Mouse (Mus musculus) hindbrain, embryonic 13.5 days (tissue): ENCODE results near the gene B4galt1. TPM values are rescaled to one million over a fixed set of nuclear protein-coding genes. Genes with fewer than 3 reads are reported as not detected.

Source experiments
- ATAC-seq: fragments of 200-750 bp; cut with Nextera tagmentation; 2 replicates; pipeline ENCODE4 v1.8.0; 2017; ENCODE audit warnings: moderate TSS enrichment; ENCODE audit not compliant: low FRiP score
- H3K27ac ChIP-seq: fragments of 300-500 bp; sonication (generic); 2 replicates; pipeline ENCODE4 v1.5.1; 2015; ENCODE audit warnings: inconsistent platforms, mild to moderate bottlenecking, moderate library complexity
- H3K27me3 ChIP-seq: fragments of 300-500 bp; sonication (generic); 2 replicates; pipeline ENCODE4 v1.6.1; 2015; ENCODE audit warnings: mild to moderate bottlenecking, inconsistent platforms
- H3K36me3 ChIP-seq: fragments of 300-500 bp; sonication (generic); 2 replicates; pipeline ENCODE4 v1.6.1; 2015; ENCODE audit warnings: mild to moderate bottlenecking, inconsistent platforms
- H3K4me1 ChIP-seq: fragments of 300-500 bp; sonication (generic); replicated peaks from 2 replicates; pipeline ENCODE4 v1.6.1; 2015; ENCODE audit warnings: inconsistent platforms
- H3K4me2 ChIP-seq: fragments of 300-500 bp; sonication (generic); 2 replicates; pipeline ENCODE4 v1.6.1; 2015; ENCODE audit warnings: inconsistent platforms, mild to moderate bottlenecking, moderate library complexity
- H3K4me3 ChIP-seq: fragments of 300-500 bp; sonication (generic); 2 replicates; pipeline ENCODE4 v1.5.1; 2015; ENCODE audit warnings: mild to moderate bottlenecking, inconsistent platforms
- H3K9ac ChIP-seq: fragments of 300-500 bp; sonication (generic); 2 replicates; pipeline ENCODE4 v1.6.1; 2015; ENCODE audit warnings: mild to moderate bottlenecking, inconsistent platforms
- H3K9me3 ChIP-seq: fragments of 300-500 bp; sonication (generic); 2 replicates; pipeline ENCODE4 v1.6.1; 2016; ENCODE audit warnings: inconsistent platforms
- WGBS: fragments of 180-500 bp; shearing (Covaris S2); methylation state at CpG from one replicate; pipeline ENCODE4 v1.1.7; 2015; 5-methylcytosine and 5-hydroxymethylcytosine counted together
- polyA plus RNA-seq: library from polyadenylated mRNA; unstranded; fragments of >200 nt; fragmentation: Nextera tagmentation; extraction: Ambion mirVana; gene quantifications from 2 replicates; pipeline ENCODE4 v1.2.1, GENCODE M21; 2015

The B4galt1 gene
- 9.0 and 9.6 TPM in 2 replicates for polyA plus RNA-seq

- H3K9ac ChIP-seq, result peak within 1 kb of the TSS; percentile 89
- peak; percentile 95 for ATAC-seq
- no peaks in the 10 kb centered on the region for H3K36me3 ChIP-seq
- under 1% methylated on average over 81 of the region's 83 CpGs for WGBS
- no peaks in the 10 kb centered on the region for H3K27me3 ChIP-seq
- no peaks in the 10 kb centered on the region for H3K9me3 ChIP-seq
- H3K27ac ChIP-seq, result peak within 1 kb of the TSS; percentile 90
- peak within 1 kb of the TSS; percentile 73 for H3K4me3 ChIP-seq
- H3K4me1 ChIP-seq, result peaks cover 43% of the 10 kb centered on the region
- peak within 1 kb of the TSS; percentile 81 for H3K4me2 ChIP-seq
These were observed at the start of gene B4galt1 for GRCm38 (mm10) chr4:40853565-40854386. Gene B4galt1 (minus strand): TSS chr4:40854005.

- Histone ChIP-seq H3K36me3 (no peaks in the 10 kb centered on the region), H3K27me3 (no peaks in the 10 kb centered on the region), H3K4me2 (no peak overlapping the region), H3K9me3 (no peaks in the 10 kb centered on the region), H3K27ac (no peak overlapping the region), H3K4me1 (no peaks in the 10 kb centered on the region), H3K9ac (no peak overlapping the region), H3K4me3 (no peak overlapping the region)
- 93% methylated on average over 4 of the region's 4 CpGs for WGBS
- ATAC-seq, result no peak
These were observed 46.8 kb upstream of the B4galt1 start for GRCm38 (mm10) chr4:40900612-40901011.

GRCm38 (mm10) chr4:40900071-40900470 lies 46.3 kb upstream of the B4galt1 start:
- Histone ChIP-seq H3K9ac (no peak overlapping the region), H3K9me3 (no peaks in the 10 kb centered on the region), H3K4me2 (no peak overlapping the region), H3K27ac (no peak overlapping the region), H3K27me3 (no peaks in the 10 kb centered on the region), H3K4me3 (no peak overlapping the region), H3K36me3 (no peaks in the 10 kb centered on the region), H3K4me1 (no peaks in the 10 kb centered on the region)
- no peak for ATAC-seq
- WGBS, result 94% methylated on average over 3 of the region's 3 CpGs

GRCm38 (mm10) chr4:40899264-40899663 lies 45.5 kb upstream of the B4galt1 start:
- no peak overlapping the region for H3K27ac ChIP-seq
- WGBS, result 75% methylated on average over 2 of the region's 2 CpGs
- no peaks in the 10 kb centered on the region for H3K36me3 ChIP-seq
- no peak overlapping the region for H3K4me2 ChIP-seq
- no peaks in the 10 kb centered on the region for H3K4me1 ChIP-seq
- no peak overlapping the region for H3K9ac ChIP-seq
- no peaks in the 10 kb centered on the region for H3K27me3 ChIP-seq
- no peak for ATAC-seq
- no peaks in the 10 kb centered on the region for H3K9me3 ChIP-seq
- no peak overlapping the region for H3K4me3 ChIP-seq

- Histone ChIP-seq H3K4me1 (no peaks in the 10 kb centered on the region), H3K36me3 (no peaks in the 10 kb centered on the region), H3K27ac (no peak overlapping the region), H3K9ac (no peak overlapping the region), H3K9me3 (no peaks in the 10 kb centered on the region), H3K27me3 (no peaks in the 10 kb centered on the region), H3K4me2 (no peak overlapping the region), H3K4me3 (no peak overlapping the region)
- WGBS, result 82% methylated on average over 6 of the region's 6 CpGs
- no peak for ATAC-seq
These were observed 44.8 kb upstream of the B4galt1 start for GRCm38 (mm10) chr4:40898476-40899044.

GRCm38 (mm10) chr4:40895646-40896045 lies 41.8 kb upstream of the B4galt1 start:
- no peak overlapping the region for H3K9ac ChIP-seq
- H3K9me3 ChIP-seq, result no peaks in the 10 kb centered on the region
- no peaks in the 10 kb centered on the region for H3K27me3 ChIP-seq
- no peak overlapping the region for H3K4me3 ChIP-seq
- H3K27ac ChIP-seq, result no peak overlapping the region
- ATAC-seq, result no peak
- H3K4me1 ChIP-seq, result no peaks in the 10 kb centered on the region
- WGBS, result 98% methylated on average over 2 of the region's 2 CpGs
- H3K4me2 ChIP-seq, result no peak overlapping the region
- no peaks in the 10 kb centered on the region for H3K36me3 ChIP-seq

- H3K27ac ChIP-seq, result no peak overlapping the region
- no peaks in the 10 kb centered on the region for H3K36me3 ChIP-seq
- H3K4me2 ChIP-seq, result no peak overlapping the region
- no peaks in the 10 kb centered on the region for H3K9me3 ChIP-seq
- no peak overlapping the region for H3K4me3 ChIP-seq
- 93% methylated on average over 3 of the region's 3 CpGs for WGBS
- no peak overlapping the region for H3K9ac ChIP-seq
- ATAC-seq, result no peak
- no peaks in the 10 kb centered on the region for H3K27me3 ChIP-seq
- H3K4me1 ChIP-seq, result no peaks in the 10 kb centered on the region
These were observed 41.3 kb upstream of the B4galt1 start for GRCm38 (mm10) chr4:40895118-40895517.

GRCm38 (mm10) chr4:40891206-40891605 lies 37.4 kb upstream of the B4galt1 start:
- ATAC-seq, result no peak
- no peak overlapping the region for H3K4me2 ChIP-seq
- H3K27me3 ChIP-seq, result no peaks in the 10 kb centered on the region
- H3K27ac ChIP-seq, result no peak overlapping the region
- no peak overlapping the region for H3K4me3 ChIP-seq
- H3K36me3 ChIP-seq, result no peaks in the 10 kb centered on the region
- WGBS, result 88% methylated on average over 5 of the region's 5 CpGs
- H3K4me1 ChIP-seq, result no peaks in the 10 kb centered on the region
- H3K9ac ChIP-seq, result no peak overlapping the region
- H3K9me3 ChIP-seq, result no peaks in the 10 kb centered on the region

GRCm38 (mm10) chr4:40889983-40890382 lies 36.2 kb upstream of the B4galt1 start:
- no peaks in the 10 kb centered on the region for H3K4me1 ChIP-seq
- H3K9me3 ChIP-seq, result no peaks in the 10 kb centered on the region
- ATAC-seq, result no peak
- H3K4me3 ChIP-seq, result no peak overlapping the region
- no peak overlapping the region for H3K4me2 ChIP-seq
- WGBS, result 88% methylated on average over 4 of the region's 4 CpGs
- H3K27me3 ChIP-seq, result no peaks in the 10 kb centered on the region
- no peak overlapping the region for H3K9ac ChIP-seq
- no peak overlapping the region for H3K27ac ChIP-seq
- no peaks in the 10 kb centered on the region for H3K36me3 ChIP-seq

- no peaks in the 10 kb centered on the region for H3K36me3 ChIP-seq
- 80% methylated on average over 3 of the region's 3 CpGs for WGBS
- no peaks in the 10 kb centered on the region for H3K4me1 ChIP-seq
- H3K4me3 ChIP-seq, result no peak overlapping the region
- ATAC-seq, result no peak
- H3K9me3 ChIP-seq, result no peaks in the 10 kb centered on the region
- H3K27ac ChIP-seq, result no peak overlapping the region
- no peaks in the 10 kb centered on the region for H3K27me3 ChIP-seq
- H3K9ac ChIP-seq, result no peak overlapping the region
- H3K4me2 ChIP-seq, result no peak overlapping the region
These were observed 35.4 kb upstream of the B4galt1 start for GRCm38 (mm10) chr4:40889252-40889651.

GRCm38 (mm10) chr4:40888839-40889238 lies 35.0 kb upstream of the B4galt1 start:
- no peaks in the 10 kb centered on the region for H3K9me3 ChIP-seq
- no peak for ATAC-seq
- H3K4me1 ChIP-seq, result no peaks in the 10 kb centered on the region
- H3K9ac ChIP-seq, result no peak overlapping the region
- H3K27me3 ChIP-seq, result no peaks in the 10 kb centered on the region
- no peak overlapping the region for H3K27ac ChIP-seq
- H3K4me3 ChIP-seq, result no peak overlapping the region
- no peaks in the 10 kb centered on the region for H3K36me3 ChIP-seq
- 85% methylated on average over 11 of the region's 11 CpGs for WGBS
- H3K4me2 ChIP-seq, result no peak overlapping the region

GRCm38 (mm10) chr4:40885883-40886282 lies 32.1 kb upstream of the B4galt1 start:
- 85% methylated on average over 4 of the region's 4 CpGs for WGBS
- Histone ChIP-seq H3K4me3 (no peak overlapping the region), H3K4me2 (no peak overlapping the region), H3K9me3 (no peaks in the 10 kb centered on the region), H3K4me1 (no peaks in the 10 kb centered on the region), H3K27me3 (no peaks in the 10 kb centered on the region), H3K9ac (no peak overlapping the region), H3K36me3 (no peaks in the 10 kb centered on the region), H3K27ac (no peak overlapping the region)
- no peak for ATAC-seq

- Histone ChIP-seq H3K4me3 (no peak overlapping the region), H3K27me3 (no peaks in the 10 kb centered on the region), H3K27ac (no peak overlapping the region), H3K9ac (no peak overlapping the region), H3K36me3 (no peaks in the 10 kb centered on the region), H3K9me3 (no peaks in the 10 kb centered on the region), H3K4me2 (no peak overlapping the region), H3K4me1 (no peaks in the 10 kb centered on the region)
- no peak for ATAC-seq
- WGBS, result 82% methylated on average over 2 of the region's 2 CpGs
These were observed 31.3 kb upstream of the B4galt1 start for GRCm38 (mm10) chr4:40885166-40885525.
